Mouse (Mus musculus) activated CD4-positive, CD25-positive, alpha-beta regulatory T cell, adult 4 months (primary cell): ENCODE measurements around the gene Pdzd2. TPM values are rescaled to one million over a fixed set of nuclear protein-coding genes. Genes with fewer than 3 reads are reported as not detected.
A peak's percentile ranks its signal among the peaks of the same experiment; 100 is the strongest.

Experiments
- ATAC-seq: one replicate; pipeline ENCODE4 v1.8.0; 2017
- polyA plus RNA-seq, 2 experiments: library from polyadenylated mRNA; unstranded; fragments of 100-300 nt; shearing (Covaris generic); gene quantifications; one replicate each; pipeline ENCODE4 v1.2.1; 2017

Gene Pdzd2
- polyA plus RNA-seq, 2 experiments from 2014 or later: 0.17 to 0.26 TPM

GRCm38 (mm10) chr15:12667760-12668520, 71.8 kb downstream of the Pdzd2 start:
- peak; percentile 76 for ATAC-seq

DNA sequence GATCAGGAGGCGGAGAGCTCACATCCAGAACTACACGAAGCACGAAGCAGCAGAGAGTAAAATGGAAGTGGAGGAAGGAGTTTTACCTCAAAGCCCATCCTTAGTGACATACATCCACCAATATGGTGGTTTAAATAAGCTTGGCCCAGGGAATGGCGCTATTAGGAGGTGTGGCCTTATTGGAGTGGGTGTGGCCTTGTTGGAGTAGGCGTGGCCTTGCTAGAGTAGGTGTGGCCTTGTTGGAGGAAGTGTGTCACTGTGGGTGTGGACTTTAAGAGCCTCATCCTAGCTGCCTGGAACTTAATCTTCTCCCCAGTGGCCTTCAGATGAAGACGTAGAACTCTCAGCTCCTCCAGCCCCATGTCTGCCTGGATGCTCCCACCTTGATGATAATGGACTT, 73.8 kb downstream of the Pdzd2 start:
- no peak for ATAC-seq

- ATAC-seq: no peak
Measured at GRCm38 (mm10) chr15:12663351-12663750, 76.4 kb downstream of the Pdzd2 start.

DNA sequence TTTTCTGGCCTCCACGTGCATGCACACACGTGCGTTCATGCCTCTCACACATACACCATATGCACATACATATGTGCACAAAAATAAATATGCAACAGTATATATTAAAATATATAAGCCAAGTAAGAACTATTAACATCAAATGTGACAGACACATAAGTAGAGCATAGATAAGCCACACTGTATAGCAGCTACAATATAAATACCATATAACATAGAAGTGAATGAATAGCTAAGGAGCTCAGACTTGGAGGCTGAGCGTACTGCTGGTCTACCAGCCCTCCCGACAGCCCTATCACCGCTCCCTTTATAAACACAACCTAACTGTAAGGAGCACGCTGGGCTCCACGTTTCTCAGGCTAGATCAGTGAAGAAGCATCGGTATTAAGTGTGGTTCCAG, 79.4 kb downstream of the Pdzd2 start:
- ATAC-seq: no peak

- ATAC-seq: no peak
Measured at GRCm38 (mm10) chr15:12655959-12656662, 83.6 kb downstream of the Pdzd2 start.

DNA sequence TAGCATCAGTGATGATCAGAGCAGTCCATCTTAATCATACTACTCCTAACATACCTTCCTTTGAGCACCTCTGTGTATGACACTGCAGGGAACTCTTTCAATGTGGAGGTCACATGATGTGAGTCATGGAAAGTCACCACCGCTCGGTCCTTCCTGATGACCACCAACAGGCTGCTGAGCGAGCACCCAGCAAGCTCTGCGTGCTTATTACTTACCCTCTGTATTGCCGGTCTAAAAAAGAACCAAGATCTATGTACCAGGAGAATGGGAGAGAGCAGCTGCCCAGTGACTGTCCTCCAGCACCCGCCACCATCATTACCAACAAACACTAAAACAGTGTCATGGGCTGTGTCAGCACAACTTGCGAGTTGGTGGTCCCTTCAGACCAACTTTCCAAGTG, 84.4 kb downstream of the Pdzd2 start:
- ATAC-seq: no peak

DNA sequence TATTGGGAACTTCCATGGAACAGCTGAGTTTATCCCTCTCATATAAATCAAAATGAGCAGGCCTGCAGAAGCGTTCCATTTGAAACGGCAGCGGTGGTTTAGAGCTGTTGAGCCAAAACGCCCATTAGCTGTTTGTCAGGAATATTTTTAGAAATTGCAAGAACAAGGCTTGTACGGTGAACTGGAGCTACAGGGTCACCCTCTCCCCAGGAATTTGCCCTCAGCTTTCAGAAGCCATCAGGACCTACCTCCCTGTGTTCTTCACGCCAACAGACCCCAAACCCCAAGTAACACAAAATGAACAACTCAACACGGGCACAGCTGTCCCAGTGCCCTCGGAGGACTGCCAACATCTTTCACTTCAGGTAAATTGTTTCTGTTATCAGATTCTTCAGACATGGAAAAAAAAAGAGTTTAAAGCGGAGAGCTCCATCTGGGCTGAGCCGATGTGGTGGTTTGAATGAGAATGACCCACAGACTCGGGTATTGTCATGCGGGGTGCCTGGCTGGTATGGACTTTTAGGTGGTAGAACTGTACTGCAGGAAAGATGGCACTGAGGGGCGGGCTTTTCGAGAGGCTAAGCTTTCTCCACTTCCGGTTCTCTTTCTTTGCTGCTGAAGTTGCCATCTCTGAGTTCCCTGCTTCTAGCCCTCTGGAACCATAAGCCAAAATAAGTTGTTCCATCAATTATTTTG, 87.2 kb downstream of the Pdzd2 start:
- ATAC-seq: no peak

- no peak for ATAC-seq
Measured at GRCm38 (mm10) chr15:12650236-12650635, 89.5 kb downstream of the Pdzd2 start.

- ATAC-seq: no peak
Measured at GRCm38 (mm10) chr15:12649674-12650073, 90.0 kb downstream of the Pdzd2 start.

- no peak for ATAC-seq
Measured at GRCm38 (mm10) chr15:12649131-12649530, 90.6 kb downstream of the Pdzd2 start.

GRCm38 (mm10) chr15:12640755-12641154, 99.0 kb downstream of the Pdzd2 start:
- no peak for ATAC-seq

GRCm38 (mm10) chr15:12639776-12640175, 99.9 kb downstream of the Pdzd2 start:
- ATAC-seq: no peak

DNA sequence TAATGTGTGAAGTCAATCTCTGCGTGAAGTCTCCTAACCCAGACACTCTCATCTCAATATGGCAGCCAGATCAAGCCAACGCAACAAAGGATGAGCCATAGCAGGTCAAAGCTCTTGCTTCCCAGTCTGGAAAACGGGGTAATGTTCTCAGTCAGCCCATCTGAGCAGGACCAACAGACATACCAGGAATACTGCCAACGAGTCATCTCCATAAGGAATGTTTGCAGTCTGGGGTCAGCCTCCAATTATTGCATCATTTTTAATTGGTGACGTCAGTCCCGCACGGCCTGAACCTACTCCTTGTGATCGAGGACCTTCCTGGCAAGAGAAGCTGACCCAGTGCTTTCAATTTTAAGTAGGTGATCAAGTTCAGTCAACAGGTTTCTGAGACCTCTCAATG, 100.5 kb downstream of the Pdzd2 start:
- ATAC-seq: no peak

DNA sequence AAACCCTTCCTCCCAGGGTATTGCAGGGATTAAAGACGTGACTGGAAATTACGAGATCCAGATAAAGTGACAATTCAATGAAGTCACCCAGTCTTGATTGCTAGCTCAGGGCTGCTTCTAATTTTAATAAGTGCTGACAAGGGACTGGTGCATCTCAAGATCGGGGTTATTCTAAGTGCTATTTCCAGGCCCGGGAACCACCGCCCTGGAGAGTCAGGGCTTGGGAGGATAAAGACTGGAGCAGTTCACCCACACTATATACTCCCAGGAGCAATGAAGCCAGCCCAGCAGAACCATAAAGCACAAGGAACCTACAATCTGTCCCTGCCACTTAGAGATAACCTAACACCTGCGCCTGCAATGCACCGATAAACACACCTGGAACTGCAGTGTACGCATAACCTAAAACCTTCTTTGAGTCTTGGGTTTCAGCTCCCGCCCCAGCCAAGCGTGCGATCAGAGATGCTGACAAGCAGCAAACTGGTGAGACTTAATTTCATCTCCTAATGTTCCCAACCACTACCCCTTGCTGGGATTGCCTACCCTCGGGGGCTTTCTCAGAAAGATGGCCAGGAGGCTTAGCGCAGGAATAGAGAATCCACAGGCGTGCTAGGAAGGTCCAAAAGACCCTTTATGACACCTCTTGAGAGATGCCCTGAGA, 101.2 kb downstream of the Pdzd2 start:
- ATAC-seq: no peak

GRCm38 (mm10) chr15:12637511-12637910, 102.2 kb downstream of the Pdzd2 start:
- no peak for ATAC-seq

DNA sequence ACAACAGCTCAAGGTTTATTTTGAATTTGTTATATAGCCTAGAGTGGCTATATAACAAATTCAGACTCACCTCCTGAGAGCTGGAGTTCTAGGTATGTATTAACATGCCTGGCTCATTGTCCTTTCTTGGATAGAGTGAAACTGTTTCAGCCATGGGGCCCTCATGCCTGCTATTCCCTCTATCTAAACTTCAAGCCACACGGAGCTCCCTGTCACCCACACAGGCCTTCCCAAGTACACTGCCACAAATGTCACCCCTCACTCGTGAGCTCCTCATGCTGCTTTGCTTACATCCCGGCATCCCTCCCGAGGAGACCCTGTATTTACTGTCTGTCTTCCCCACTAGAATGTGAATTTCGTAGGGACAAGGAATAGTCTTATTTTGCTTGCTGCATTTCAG, 103.3 kb downstream of the Pdzd2 start:
- ATAC-seq: no peak

- ATAC-seq: no peak
Measured at GRCm38 (mm10) chr15:12634921-12635320, 104.8 kb downstream of the Pdzd2 start.

DNA sequence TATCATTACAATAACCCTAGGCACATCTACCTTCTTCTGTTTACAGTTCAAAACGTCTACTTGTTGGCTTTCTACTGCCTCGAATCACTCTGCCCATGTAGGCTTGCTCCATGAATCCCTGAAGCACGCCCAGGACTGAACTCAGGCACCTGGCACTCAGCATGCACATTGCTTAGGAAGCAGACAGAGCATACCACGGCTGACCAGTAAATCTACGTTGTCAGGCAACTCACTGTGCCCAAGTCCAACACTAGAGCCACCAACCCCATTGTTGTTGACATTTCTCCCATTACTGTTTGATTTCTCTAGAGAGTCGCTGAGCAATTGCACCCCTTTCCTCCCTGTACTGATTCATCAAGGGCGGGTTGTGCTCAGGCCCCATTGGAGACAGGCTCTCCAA, 110.6 kb downstream of the Pdzd2 start:
- ATAC-seq: no peak

DNA sequence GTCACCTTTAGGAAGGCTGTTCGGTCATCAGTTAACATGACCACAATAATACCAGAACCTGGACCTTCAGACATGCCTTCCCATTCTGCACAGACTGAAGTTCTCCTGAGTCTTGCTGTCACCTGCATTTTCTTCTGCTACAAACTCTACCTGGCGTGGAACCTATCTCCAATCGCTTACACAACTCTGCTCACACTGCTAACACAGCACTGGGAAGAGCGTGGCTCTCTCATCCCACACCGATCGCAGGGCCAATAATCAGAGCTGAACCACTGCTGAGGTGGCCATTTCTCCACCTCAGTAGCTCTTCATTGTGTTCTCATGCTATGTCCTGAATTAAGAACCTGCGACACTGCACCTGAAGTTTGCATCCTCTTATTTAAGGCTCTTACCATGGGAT, 111.3 kb downstream of the Pdzd2 start:
- ATAC-seq: no peak

DNA sequence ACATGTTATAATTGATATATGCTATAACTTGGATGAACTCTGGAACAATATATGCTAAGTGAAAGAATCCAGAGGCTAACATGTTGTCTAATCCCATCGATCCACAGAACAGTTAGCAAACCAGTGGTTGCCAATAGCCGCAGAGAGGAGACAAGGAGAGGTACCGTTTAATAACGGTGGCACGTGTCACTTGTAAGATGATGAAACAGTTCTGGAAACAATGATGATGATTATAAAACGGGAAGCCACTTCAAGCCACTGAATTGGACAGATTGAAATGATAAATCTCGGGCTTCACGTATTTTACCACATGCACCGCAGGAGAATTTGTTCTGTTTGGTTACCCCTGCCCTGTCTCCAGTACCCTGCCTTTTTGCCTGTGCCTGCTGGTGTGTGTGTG, 112.8 kb downstream of the Pdzd2 start:
- no peak for ATAC-seq

DNA sequence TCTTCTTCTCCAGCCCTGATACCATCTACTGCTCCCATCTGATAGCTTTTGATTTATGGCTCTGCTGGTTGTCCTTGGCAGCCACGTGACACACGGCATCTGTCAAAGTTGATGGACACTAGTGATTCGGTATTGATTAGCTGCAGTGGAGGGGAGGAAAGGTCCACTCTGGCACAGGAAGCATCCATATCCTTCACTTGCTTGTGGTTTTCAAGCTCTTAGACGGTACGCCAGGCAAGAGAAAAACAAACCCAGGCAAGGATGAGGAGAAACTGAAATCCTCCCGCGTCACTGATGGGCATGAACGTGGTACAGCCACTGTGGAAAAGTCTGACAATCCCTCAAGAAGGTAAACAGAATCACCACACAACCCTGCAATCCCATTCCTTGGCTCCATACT, 113.6 kb downstream of the Pdzd2 start:
- no peak for ATAC-seq

- ATAC-seq: no peak
Measured at GRCm38 (mm10) chr15:12625524-12625923, 114.2 kb downstream of the Pdzd2 start.

DNA sequence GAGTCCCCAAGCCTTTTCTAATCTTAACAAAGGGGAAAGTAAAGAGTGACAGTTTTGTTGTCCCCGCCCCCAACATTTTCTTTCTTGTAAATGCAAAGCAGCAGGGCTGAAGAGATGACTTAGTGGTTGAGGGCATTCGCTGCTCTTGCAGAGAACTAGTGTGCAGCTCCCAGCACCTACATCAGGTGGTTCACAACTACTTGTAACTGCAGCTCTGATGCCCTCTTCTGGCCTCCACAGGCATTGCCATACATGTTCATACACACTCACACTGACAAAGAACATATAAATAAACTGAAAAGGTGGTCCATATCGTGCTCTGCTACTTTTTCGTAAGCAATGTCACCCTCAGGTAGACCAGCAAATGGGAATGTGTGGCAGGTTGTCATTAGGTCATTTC, 116.2 kb downstream of the Pdzd2 start:
- ATAC-seq: no peak
